Mouse (Mus musculus) lung, postnatal 14 days (tissue): Measurements from ENCODE around the gene Cavin4.
"Not testable (repeated sequence)": the region's sequence is repeated elsewhere in the genome, so short reads cannot be mapped to it uniquely, and the experiment has no call there.

Experiments used
- DNase-seq: peaks from one replicate; pipeline ENCODE4 v3.0.0; 2021

The Cavin4 gene

GRCm38 (mm10) chr4:48674412-48674811 is 11.1 kb downstream of the Cavin4 start:
- DNase-seq: no peak

- DNase-seq: no peak
Measured at GRCm38 (mm10) chr4:48676570-48677185, 13.4 kb downstream of the Cavin4 start.

DNA sequence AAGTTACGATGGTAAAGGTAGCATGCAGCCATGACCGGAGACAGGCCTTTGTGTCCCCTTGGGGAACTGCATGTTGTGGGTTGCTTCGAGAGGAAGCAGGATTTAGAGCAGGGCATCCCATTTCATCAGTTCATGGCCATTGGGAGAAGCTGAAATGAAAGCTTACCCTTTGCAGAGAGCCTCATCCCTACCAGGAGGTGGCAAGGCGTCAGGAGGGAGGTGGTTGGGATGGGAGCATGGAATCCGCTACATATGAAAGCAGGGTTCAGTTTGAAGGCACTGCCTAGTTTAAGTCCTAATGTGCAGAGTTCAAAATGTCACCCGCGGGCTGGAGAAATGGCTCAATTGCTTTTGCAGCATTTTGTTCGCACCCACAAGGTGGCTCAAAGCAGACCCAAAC is 14.0 kb downstream of the Cavin4 start:
- DNase-seq: no peak

DNA sequence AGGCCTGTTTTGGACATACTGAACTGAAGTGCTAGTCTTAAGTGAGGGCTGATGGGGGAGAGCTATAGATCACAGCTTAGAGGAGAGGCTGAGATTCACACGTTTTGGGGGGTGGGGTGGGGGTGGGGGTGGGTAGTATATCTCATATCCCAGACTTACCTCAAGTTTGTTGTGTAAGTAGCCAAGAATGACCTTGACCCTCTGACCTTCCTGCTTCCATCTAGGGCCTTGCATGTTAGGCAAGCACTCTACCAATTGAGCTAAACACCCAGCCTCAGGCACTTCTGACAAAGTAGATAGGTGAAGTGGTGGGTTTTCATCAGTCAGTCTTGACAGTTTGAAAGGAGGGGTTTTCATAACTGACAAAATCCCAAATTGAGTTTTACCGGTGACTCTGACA is 14.5 kb downstream of the Cavin4 start:
- no peak for DNase-seq

DNA sequence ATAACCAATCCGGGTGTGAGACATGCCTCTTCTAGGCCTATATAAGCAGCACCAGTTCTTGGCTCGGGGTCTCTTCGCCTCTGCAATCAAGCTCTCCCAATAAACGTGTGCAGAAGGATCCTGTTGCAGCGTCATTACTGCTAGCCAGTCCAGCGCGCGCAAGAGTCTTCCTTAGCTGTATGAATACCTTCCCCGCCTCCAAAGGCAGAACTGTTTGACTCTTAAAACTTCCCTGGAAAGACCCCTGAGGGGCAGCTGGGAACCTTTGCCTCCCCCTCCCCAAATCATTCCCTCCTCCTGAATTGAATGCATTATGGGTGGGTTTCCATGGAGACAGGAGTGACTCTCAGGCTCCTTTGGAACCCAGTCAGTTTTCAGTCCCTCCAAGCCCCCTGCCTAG is 15.5 kb downstream of the Cavin4 start:
- no peak for DNase-seq

- not testable (repeated sequence) for DNase-seq
Measured at GRCm38 (mm10) chr4:48679728-48680127, 16.4 kb downstream of the Cavin4 start.

DNA sequence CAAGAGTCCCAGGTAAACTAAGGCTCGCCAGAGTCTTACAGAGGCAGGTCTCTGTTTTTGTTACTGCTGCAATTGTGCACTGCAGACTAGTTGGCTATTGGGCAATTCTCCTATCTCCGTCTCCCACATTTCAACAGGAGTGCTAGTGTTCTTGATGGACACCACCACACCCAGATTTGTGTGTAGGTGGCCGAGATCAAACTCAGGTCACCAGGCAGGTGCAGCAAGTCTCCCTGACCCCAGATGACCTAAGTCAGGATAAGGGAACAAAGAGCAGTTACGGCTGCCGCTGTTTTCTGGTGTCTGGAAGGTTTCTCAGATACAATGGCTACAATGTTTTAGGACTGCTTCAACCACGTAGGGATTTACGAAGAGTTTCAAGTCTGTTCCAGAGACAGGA is 16.9 kb downstream of the Cavin4 start:
- no peak for DNase-seq

GRCm38 (mm10) chr4:48680648-48681343 is 17.5 kb downstream of the Cavin4 start:
- DNase-seq: peak; percentile 54

GRCm38 (mm10) chr4:48683126-48683525 is 19.8 kb downstream of the Cavin4 start:
- no peak for DNase-seq

DNA sequence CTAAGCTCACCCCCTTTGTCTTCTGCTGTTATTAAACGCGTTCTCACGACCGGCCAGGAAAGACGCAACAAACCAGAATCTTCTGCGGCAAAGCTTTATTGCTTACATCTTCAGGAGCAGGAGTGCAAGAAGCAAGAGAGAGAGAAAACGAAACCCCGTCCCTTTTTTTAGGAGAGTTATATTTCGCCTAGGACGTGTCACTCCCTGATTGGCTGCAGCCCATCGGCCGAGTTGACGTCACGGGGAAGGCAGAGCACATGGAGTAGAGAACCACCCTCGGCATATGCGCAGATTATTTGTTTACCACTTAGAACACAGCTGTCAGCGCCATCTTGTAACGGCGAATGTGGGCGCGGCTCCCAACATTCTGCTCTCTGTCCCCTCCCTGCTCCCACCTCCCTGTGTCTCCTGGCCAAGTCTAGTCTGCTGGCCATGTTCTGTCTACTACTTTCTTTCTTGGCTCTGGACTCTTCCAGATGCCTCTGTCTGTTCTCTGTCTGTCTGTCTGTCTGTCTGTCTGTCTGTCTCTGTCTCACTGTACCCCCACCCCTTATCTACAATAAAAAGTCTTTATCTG is 20.4 kb downstream of the Cavin4 start:
- not testable (repeated sequence) for DNase-seq

- no peak for DNase-seq
Measured at GRCm38 (mm10) chr4:48684593-48685187, 21.4 kb downstream of the Cavin4 start.

GRCm38 (mm10) chr4:48688148-48688547 is 24.8 kb downstream of the Cavin4 start:
- no peak for DNase-seq

GRCm38 (mm10) chr4:48690640-48691039 is 27.3 kb downstream of the Cavin4 start:
- peak; percentile 30 for DNase-seq

DNA sequence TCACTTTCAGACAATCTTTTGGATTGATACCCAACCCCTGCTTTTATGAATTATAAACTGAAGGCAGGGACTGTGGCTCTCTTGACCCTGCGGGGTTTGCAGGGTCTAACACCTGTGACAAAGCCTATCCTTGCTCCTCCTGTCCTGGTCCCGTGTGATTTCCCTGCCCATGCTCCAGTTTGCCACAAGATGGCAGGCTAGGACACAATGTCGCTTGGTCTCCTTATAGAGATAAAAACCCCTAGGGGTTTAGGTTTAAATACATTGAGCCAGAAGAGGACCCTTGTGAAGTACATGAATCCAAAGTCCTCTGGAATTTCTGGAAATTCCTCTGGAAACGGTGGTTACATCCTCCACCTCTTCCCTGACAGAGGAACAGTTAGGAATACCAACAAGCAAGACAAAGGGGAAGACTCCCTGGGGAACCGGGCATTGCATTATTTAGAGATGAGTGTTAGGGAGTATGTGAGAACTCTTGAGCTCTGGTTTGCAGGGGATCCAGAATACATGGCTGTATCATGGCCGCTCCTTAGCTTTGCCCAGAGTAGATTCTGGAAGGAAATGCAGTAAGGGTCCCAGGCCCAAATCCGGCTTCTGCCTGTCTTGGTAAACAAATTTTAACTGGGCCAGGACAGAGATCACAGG is 28.6 kb downstream of the Cavin4 start:
- DNase-seq: peak; percentile 60

DNA sequence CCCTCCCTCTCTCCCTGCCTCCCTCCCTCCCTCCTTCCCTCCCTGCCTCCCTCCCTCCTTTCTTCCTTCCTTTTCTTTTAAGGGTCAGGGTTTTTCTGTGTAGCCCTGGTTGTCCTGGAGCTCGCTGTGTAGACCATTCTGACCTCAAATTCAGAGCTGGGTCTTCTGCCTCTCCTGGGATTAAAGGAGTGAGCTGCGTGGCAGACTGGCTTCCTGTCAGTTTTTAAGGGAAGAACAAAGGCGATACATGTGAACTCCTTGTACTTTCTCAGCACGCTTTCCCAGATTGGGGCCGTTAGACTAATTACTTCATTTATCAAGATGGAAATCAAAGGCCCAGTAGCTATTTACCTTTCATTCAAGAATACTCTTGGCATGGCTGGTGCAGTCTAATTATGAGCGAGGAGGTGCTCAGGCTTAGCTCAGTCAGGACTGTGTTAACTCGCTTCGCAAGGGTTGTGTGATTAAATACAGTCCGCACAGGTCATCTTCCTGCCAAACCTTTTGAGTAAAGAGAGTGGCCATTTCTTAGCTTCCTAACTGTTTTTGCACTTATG is 29.5 kb downstream of the Cavin4 start:
- no peak for DNase-seq

- DNase-seq: no peak
Measured at GRCm38 (mm10) chr4:48696706-48697105, 33.4 kb downstream of the Cavin4 start.

DNA sequence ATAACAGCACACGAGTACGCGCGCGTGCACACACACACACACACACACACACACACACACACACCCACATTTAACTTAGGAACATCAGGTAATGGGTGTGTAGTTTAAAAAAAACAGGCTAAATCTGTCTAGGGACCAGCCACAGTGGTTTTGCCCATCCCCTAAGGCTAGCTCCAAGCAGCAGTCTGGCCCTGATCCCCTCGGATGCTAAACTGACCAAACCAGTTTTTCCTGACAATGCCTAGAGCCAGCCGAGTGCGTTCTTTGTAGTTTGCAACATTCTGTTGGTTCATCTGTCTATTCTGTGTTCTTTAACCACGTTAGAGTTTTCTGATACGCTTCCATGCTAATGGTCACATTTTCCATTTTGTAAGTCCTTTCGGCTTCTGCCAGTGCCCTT is 34.0 kb downstream of the Cavin4 start:
- DNase-seq: no peak

GRCm38 (mm10) chr4:48715865-48716650 is 52.7 kb downstream of the Cavin4 start:
- no peak for DNase-seq

GRCm38 (mm10) chr4:48716817-48717216 is 53.5 kb downstream of the Cavin4 start:
- DNase-seq: no peak
